Mouse (Mus musculus): ENCODE measurements around the gene 9130230L23Rik. TPM values are rescaled to one million over a fixed set of nuclear protein-coding genes. Genes with fewer than 3 reads are reported as not detected.

Gene 9130230L23Rik
- polyA plus RNA-seq (2015; fragmentation: Nextera tagmentation; extraction: Ambion mirVana): not detected in 2 replicates

- 64% methylated on average over 14 of the region's 14 CpGs for WGBS
- Histone ChIP-seq H3K27me3 (ENCODE audit: control insufficient read depth, insufficient read depth, low read depth, low read length) (no peaks in the 10 kb centered on the region), H3K27ac (ENCODE audit: low read length) (no peak within 1 kb of the TSS), H3K9me3 (replicated peaks; ENCODE audit: control insufficient read depth, low read length, poor library complexity, severe bottlenecking) (no peaks in the 10 kb centered on the region), H3K4me3 (ENCODE audit: low read depth, low read length) (no peak within 1 kb of the TSS), H3K9ac (ENCODE audit: low read depth, low read length) (no peak within 1 kb of the TSS), H3K36me3 (ENCODE audit: control insufficient read depth, insufficient read depth, low read length) (no peaks in the 10 kb centered on the region), H3K4me1 (ENCODE audit: control insufficient read depth, insufficient read depth, low read length) (no peaks in the 10 kb centered on the region), H3K4me2 (ENCODE audit: low read length) (no peak within 1 kb of the TSS)
- ATAC-seq: no peak
These were observed at the start of gene 9130230L23Rik for GRCm38 (mm10) chr5:66004134-66004925. Gene 9130230L23Rik, minus strand, starts transcription at chr5:66004285.

DNA sequence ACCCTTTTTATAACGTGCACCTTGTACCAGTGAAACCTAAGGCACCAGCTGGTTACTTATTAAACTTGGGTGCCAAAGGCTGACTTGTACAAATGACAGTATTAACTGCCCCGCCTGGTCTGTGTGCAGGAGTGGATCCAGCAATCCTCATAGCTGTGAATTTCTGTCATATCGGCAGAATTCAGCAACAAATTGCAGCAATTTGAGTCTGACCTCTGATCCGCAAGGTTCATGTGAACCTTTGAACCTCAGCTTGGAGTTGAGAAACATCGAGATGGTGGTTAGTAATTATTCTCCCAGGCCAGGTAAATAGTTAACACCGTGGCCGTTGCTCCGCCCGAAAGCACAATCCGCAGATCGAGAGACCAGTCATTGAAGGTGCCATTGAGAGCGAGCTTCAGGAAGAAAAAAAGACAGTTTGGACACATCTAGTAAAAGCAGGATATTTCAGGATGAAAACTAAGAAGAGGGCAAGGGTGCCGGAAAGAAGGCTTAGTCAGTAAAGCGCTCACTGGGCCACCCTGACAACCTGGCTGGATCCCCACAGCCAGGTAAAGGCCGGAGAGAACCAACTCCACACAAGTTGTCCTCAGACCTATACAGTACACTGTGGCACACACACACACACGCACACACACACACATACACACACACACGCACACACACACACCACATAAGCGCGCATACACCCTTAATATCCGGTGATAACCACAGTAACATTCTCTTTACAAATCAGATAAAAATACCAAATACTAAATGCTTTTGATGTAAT lies 48.9 kb upstream of the 9130230L23Rik start:
- ATAC-seq: no peak
- Histone ChIP-seq H3K4me2 (ENCODE audit: low read length) (no peak overlapping the region), H3K9me3 (replicated peaks; ENCODE audit: control insufficient read depth, low read length, poor library complexity, severe bottlenecking) (no peaks in the 10 kb centered on the region), H3K4me3 (ENCODE audit: low read depth, low read length) (no peak overlapping the region), H3K36me3 (ENCODE audit: control insufficient read depth, insufficient read depth, low read length) (no peaks in the 10 kb centered on the region), H3K27me3 (ENCODE audit: control insufficient read depth, insufficient read depth, low read depth, low read length) (no peaks in the 10 kb centered on the region), H3K4me1 (ENCODE audit: control insufficient read depth, insufficient read depth, low read length) (no peaks in the 10 kb centered on the region), H3K27ac (ENCODE audit: low read length) (no peak overlapping the region), H3K9ac (ENCODE audit: low read depth, low read length) (no peak overlapping the region)
- WGBS: 90% methylated on average over 20 of the region's 20 CpGs

- no peak for ATAC-seq
- Histone ChIP-seq H3K4me3 (ENCODE audit: low read depth, low read length) (no peak overlapping the region), H3K27me3 (ENCODE audit: control insufficient read depth, insufficient read depth, low read depth, low read length) (no peaks in the 10 kb centered on the region), H3K4me1 (ENCODE audit: control insufficient read depth, insufficient read depth, low read length) (no peaks in the 10 kb centered on the region), H3K9ac (ENCODE audit: low read depth, low read length) (no peak overlapping the region), H3K4me2 (ENCODE audit: low read length) (no peak overlapping the region), H3K9me3 (replicated peaks; ENCODE audit: control insufficient read depth, low read length, poor library complexity, severe bottlenecking) (no peaks in the 10 kb centered on the region), H3K27ac (ENCODE audit: low read length) (no peak overlapping the region), H3K36me3 (ENCODE audit: control insufficient read depth, insufficient read depth, low read length) (no peaks in the 10 kb centered on the region)
- 78% methylated on average over 5 of the region's 5 CpGs for WGBS
These were observed 46.8 kb upstream of the 9130230L23Rik start for GRCm38 (mm10) chr5:66050841-66051240.

DNA sequence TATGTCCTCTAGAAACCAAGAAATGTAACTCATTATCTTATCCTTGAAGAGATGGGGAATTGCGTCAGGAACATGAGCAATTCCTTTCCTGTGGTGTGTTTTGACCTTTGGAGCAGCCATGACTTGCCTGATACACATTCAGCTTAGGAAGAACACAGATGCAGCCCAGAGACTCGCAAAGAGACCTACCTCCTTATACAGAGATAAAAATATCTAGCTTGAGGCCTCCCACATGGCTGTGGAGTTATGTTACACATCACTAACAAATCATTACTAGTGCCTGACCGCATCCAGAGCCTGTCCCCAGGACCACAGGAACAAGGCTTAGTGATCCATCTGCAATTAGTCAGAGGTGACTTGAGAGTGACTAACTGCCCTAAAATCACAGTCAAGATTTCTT lies 42.3 kb upstream of the 9130230L23Rik start:
- H3K4me3 ChIP-seq (ENCODE audit: low read depth, low read length): no peak overlapping the region
- ATAC-seq: no peak
- no peaks in the 10 kb centered on the region for H3K4me1 ChIP-seq (ENCODE audit: control insufficient read depth, insufficient read depth, low read length)
- 93% methylated on average over 3 of the region's 3 CpGs for WGBS
- H3K27me3 ChIP-seq (ENCODE audit: control insufficient read depth, insufficient read depth, low read depth, low read length): no peaks in the 10 kb centered on the region
- H3K9ac ChIP-seq (ENCODE audit: low read depth, low read length): no peak overlapping the region
- H3K27ac ChIP-seq (ENCODE audit: low read length): no peak overlapping the region
- H3K9me3 ChIP-seq (replicated peaks; ENCODE audit: control insufficient read depth, low read length, poor library complexity, severe bottlenecking): no peaks in the 10 kb centered on the region
- no peak overlapping the region for H3K4me2 ChIP-seq (ENCODE audit: low read length)
- H3K36me3 ChIP-seq (ENCODE audit: control insufficient read depth, insufficient read depth, low read length): no peaks in the 10 kb centered on the region

- Histone ChIP-seq H3K27me3 (ENCODE audit: control insufficient read depth, insufficient read depth, low read depth, low read length) (no peaks in the 10 kb centered on the region), H3K4me1 (ENCODE audit: control insufficient read depth, insufficient read depth, low read length) (no peaks in the 10 kb centered on the region), H3K9ac (ENCODE audit: low read depth, low read length) (no peak overlapping the region), H3K9me3 (replicated peaks; ENCODE audit: control insufficient read depth, low read length, poor library complexity, severe bottlenecking) (no peaks in the 10 kb centered on the region), H3K27ac (ENCODE audit: low read length) (no peak overlapping the region), H3K4me2 (ENCODE audit: low read length) (no peak overlapping the region), H3K36me3 (ENCODE audit: control insufficient read depth, insufficient read depth, low read length) (no peaks in the 10 kb centered on the region), H3K4me3 (ENCODE audit: low read depth, low read length) (no peak overlapping the region)
- WGBS: 90% methylated on average over 3 of the region's 3 CpGs
- ATAC-seq: no peak
These were observed 39.8 kb upstream of the 9130230L23Rik start for GRCm38 (mm10) chr5:66043897-66044296.

DNA sequence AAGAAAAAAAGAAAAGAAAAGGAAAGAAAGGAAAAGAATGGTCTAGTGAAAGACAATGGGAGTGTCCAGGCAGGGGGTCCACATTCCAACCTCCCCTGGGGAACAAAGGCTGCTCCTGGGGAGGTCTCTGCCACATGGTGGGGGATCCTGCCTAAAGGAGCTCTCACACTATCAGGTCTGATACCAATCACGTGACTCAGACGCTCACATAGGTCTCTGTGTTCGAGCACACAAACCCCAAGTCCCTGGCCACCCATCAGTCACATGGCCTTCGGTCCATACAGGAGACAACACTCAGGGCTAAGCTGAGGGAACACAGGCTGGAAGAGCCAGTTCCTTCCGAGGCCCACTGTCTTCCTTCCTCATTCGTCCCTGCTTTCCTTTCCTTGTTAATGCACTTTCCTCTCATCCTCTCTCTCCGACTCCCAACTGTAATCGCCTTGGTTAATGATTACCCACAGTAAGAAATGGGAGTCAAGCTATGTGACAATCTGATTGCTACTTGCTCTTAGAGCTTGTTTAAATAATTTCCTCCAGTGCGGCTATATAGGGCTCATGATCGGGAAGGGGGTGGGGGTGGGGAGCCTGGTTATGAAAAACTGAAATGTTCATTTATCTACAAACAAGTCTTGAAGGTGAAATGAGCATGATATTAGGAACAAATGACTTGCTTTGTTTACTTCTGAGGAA lies 38.7 kb upstream of the 9130230L23Rik start:
- Histone ChIP-seq H3K27ac (ENCODE audit: low read length) (no peak overlapping the region), H3K4me3 (ENCODE audit: low read depth, low read length) (no peak overlapping the region)
- 54% methylated on average over 10 of the region's 10 CpGs for WGBS

DNA sequence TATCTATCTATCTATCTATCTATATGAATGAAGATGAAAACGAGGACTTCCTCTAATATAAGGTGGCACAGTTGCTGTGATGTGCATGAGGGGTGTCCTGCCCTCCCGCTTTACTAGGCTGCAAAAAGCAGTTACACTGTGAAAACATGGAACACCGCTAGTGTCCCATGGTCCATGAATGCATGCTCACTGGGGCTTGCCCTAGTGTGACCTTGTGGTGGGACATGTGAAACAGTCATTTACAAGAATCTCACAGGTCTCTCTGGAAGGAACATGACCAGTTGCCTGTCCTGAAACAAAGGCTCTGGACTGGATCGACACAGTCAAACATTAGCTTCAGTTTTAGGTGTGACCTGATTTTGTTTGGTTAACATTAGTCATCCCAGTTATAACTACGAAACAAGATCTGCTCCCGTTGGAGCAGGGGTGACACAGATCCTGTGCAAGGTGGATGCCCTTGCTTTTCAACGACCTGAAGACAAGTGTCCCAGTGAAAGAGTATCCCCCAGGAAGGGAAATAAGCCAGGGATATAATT lies 36.7 kb upstream of the 9130230L23Rik start:
- 0 out of 2 replicates have a peak, but pooled peaks cover 2% of the 10 kb centered on the region for H3K4me1 ChIP-seq (ENCODE audit: control insufficient read depth, insufficient read depth, low read length)
- no peaks in the 10 kb centered on the region for H3K27me3 ChIP-seq (ENCODE audit: control insufficient read depth, insufficient read depth, low read depth, low read length)
- WGBS: 93% methylated on average over 7 of the region's 7 CpGs
- ATAC-seq: no peak
- no peaks in the 10 kb centered on the region for H3K9me3 ChIP-seq (replicated peaks; ENCODE audit: control insufficient read depth, low read length, poor library complexity, severe bottlenecking)
- no peak overlapping the region for H3K4me2 ChIP-seq (ENCODE audit: low read length)
- no peak overlapping the region for H3K27ac ChIP-seq (ENCODE audit: low read length)
- H3K4me3 ChIP-seq (ENCODE audit: low read depth, low read length): no peak overlapping the region
- H3K36me3 ChIP-seq (ENCODE audit: control insufficient read depth, insufficient read depth, low read length): no peaks in the 10 kb centered on the region
- no peak overlapping the region for H3K9ac ChIP-seq (ENCODE audit: low read depth, low read length)

More for the DNA sequence above, 38.7 kb upstream of the 9130230L23Rik start:
- Histone ChIP-seq H3K36me3 (ENCODE audit: control insufficient read depth, insufficient read depth, low read length) (no peaks in the 10 kb centered on the region), H3K9ac (ENCODE audit: low read depth, low read length) (no peak overlapping the region), H3K27me3 (ENCODE audit: control insufficient read depth, insufficient read depth, low read depth, low read length) (no peaks in the 10 kb centered on the region), H3K4me2 (ENCODE audit: low read length) (no peak overlapping the region), H3K4me1 (ENCODE audit: control insufficient read depth, insufficient read depth, low read length) (no peaks in the 10 kb centered on the region), H3K9me3 (replicated peaks; ENCODE audit: control insufficient read depth, low read length, poor library complexity, severe bottlenecking) (no peaks in the 10 kb centered on the region)
- no peak for ATAC-seq

DNA sequence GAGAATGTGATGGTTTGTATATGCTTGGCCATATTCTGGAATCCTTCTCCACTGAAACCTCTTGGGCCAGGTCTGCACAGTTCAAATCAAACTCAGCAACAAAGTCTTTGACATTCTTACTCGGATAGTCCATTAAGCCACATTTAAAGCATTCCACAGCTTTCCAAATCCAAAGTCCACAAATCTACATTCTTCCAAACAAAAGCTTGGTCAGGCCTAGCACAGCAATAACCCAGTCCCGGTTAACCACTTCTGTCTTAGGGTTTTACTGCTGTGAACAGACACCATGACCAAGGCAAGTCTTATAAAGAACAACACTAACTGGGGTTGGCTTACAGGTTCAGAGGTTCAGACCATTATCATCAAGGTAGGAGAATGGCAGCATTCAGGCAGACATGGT lies 35.7 kb upstream of the 9130230L23Rik start:
- WGBS: 91% methylated on average over 2 of the region's 2 CpGs
- H3K27me3 ChIP-seq (ENCODE audit: control insufficient read depth, insufficient read depth, low read depth, low read length): no peaks in the 10 kb centered on the region
- no peaks in the 10 kb centered on the region for H3K36me3 ChIP-seq (ENCODE audit: control insufficient read depth, insufficient read depth, low read length)
- H3K27ac ChIP-seq (ENCODE audit: low read length): no peak overlapping the region
- no peak for ATAC-seq
- no peak overlapping the region for H3K4me2 ChIP-seq (ENCODE audit: low read length)
- no peak overlapping the region for H3K4me3 ChIP-seq (ENCODE audit: low read depth, low read length)
- H3K4me1 ChIP-seq (ENCODE audit: control insufficient read depth, insufficient read depth, low read length): 0 out of 2 replicates have a peak, but pooled peaks cover 2% of the 10 kb centered on the region
- H3K9ac ChIP-seq (ENCODE audit: low read depth, low read length): no peak overlapping the region
- H3K9me3 ChIP-seq (replicated peaks; ENCODE audit: control insufficient read depth, low read length, poor library complexity, severe bottlenecking): no peaks in the 10 kb centered on the region

Data from midbrain, embryonic 16.5 days (tissue).